Mouse (Mus musculus): Measurements from ENCODE around the gene Gm20388.

The Gm20388 gene

GRCm38 (mm10) chr8:120435781-120436180 lies 525.1 kb downstream of the Gm20388 start:
- DNase-seq (ENCODE audit: low spot score in 2 of 2): no peak

- DNase-seq (ENCODE audit: low spot score in 2 of 2): no peak
Observed at GRCm38 (mm10) chr8:120436491-120437030, 525.9 kb downstream of the Gm20388 start.

- no peak for DNase-seq (ENCODE audit: low spot score in 2 of 2)
Observed at GRCm38 (mm10) chr8:120437207-120437606, 526.6 kb downstream of the Gm20388 start.

- no peak for DNase-seq (ENCODE audit: low spot score in 2 of 2)
Observed at GRCm38 (mm10) chr8:120437666-120438395, 527.2 kb downstream of the Gm20388 start.

GRCm38 (mm10) chr8:120439309-120439708 lies 528.7 kb downstream of the Gm20388 start:
- no peak for DNase-seq (ENCODE audit: low spot score in 2 of 2)

GRCm38 (mm10) chr8:120440739-120441138 lies 530.1 kb downstream of the Gm20388 start:
- DNase-seq (ENCODE audit: low spot score in 2 of 2): no peak

- no peak for DNase-seq (ENCODE audit: low spot score in 2 of 2)
Observed at GRCm38 (mm10) chr8:120441637-120442036, 531.0 kb downstream of the Gm20388 start.

GRCm38 (mm10) chr8:120442306-120443003 lies 531.8 kb downstream of the Gm20388 start:
- no peak for DNase-seq (ENCODE audit: low spot score in 2 of 2)

- DNase-seq (ENCODE audit: low spot score in 2 of 2): peak; percentile 69 to 80
Observed at GRCm38 (mm10) chr8:120445249-120445648, 534.6 kb downstream of the Gm20388 start.

GRCm38 (mm10) chr8:120448131-120448530 lies 537.5 kb downstream of the Gm20388 start:
- DNase-seq (ENCODE audit: low spot score in 2 of 2): no peak

GRCm38 (mm10) chr8:120449139-120449538 lies 538.5 kb downstream of the Gm20388 start:
- DNase-seq (ENCODE audit: low spot score in 2 of 2): no peak

GRCm38 (mm10) chr8:120449608-120450031 lies 539.0 kb downstream of the Gm20388 start:
- no peak for DNase-seq (ENCODE audit: low spot score in 2 of 2)

- no peak for DNase-seq (ENCODE audit: low spot score in 2 of 2)
Observed at GRCm38 (mm10) chr8:120452111-120452510, 541.5 kb downstream of the Gm20388 start.

GRCm38 (mm10) chr8:120454404-120454803 lies 543.8 kb downstream of the Gm20388 start:
- no peak for DNase-seq (ENCODE audit: low spot score in 2 of 2)

GRCm38 (mm10) chr8:120460375-120460774 lies 549.7 kb downstream of the Gm20388 start:
- DNase-seq (ENCODE audit: low spot score in 2 of 2): no peak

GRCm38 (mm10) chr8:120462119-120462551 lies 551.5 kb downstream of the Gm20388 start:
- no peak for DNase-seq (ENCODE audit: low spot score in 2 of 2)

- no peak for DNase-seq (ENCODE audit: low spot score in 2 of 2)
Observed at GRCm38 (mm10) chr8:120462611-120463010, 552.0 kb downstream of the Gm20388 start.

- DNase-seq (ENCODE audit: low spot score in 2 of 2): no peak
Observed at GRCm38 (mm10) chr8:120463918-120464584, 553.4 kb downstream of the Gm20388 start.

GRCm38 (mm10) chr8:120464585-120464937 lies 553.9 kb downstream of the Gm20388 start:
- DNase-seq (ENCODE audit: low spot score in 2 of 2): no peak

- DNase-seq (ENCODE audit: low spot score in 2 of 2): no peak
Observed at GRCm38 (mm10) chr8:120465710-120466109, 555.1 kb downstream of the Gm20388 start.

- no peak for DNase-seq (ENCODE audit: low spot score in 2 of 2)
Observed at GRCm38 (mm10) chr8:120466266-120466665, 555.6 kb downstream of the Gm20388 start.

GRCm38 (mm10) chr8:120467598-120467997 lies 557.0 kb downstream of the Gm20388 start:
- no peak for DNase-seq (ENCODE audit: low spot score in 2 of 2)
